Comparison of ENCODE assay signal across 28 mouse cellular contexts in the genomic region with DNA sequence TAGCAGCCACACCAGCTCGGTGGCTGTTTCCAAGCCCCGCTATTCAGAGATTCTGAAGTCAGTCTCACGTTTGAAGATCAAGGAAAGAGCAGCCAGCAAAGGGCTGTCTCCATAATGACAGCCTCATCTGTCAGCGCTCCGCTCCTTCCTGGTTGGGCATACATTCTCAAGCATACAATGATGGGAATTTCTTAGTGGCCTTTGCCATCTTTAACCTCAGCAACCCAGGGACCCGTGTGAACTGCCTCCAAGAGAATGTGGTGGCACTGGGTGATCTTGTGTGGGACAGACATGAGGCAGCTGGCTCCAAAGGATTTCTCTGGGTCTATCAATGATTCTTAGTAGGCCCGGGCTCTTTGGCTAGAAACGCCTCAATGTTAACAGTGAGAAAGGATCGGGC. TPM values are rescaled to one million over a fixed set of nuclear protein-coding genes. Genes with fewer than 3 reads are reported as not detected.
DNase-seq lines count a peak whose midpoint lies in the region; ATAC-seq and TF ChIP-seq lines count a peak whose summit lies in the region.
"Had no signal": no experiment of that assay in that cellular context is flagged by ENCODE, and none has a peak within 500 bp of the region (broad histone marks: within the 10 kb centered on the region; RNA-seq: fewer than 3 reads in every experiment).

No protein-coding gene starts in this region.

- H3K9ac ChIP-seq in midbrain, embryonic 14.5 days (replicated peaks; ENCODE audit: low read length): no peak overlapping the region
- no peak overlapping the region for H3K9ac ChIP-seq in midbrain, embryonic 16.5 days (ENCODE audit: low read depth, low read length)
- no peak overlapping the region for H3K9ac ChIP-seq in lung, postnatal 0 days (replicated peaks; ENCODE audit: low read depth)
- no peak overlapping the region for H3K9ac ChIP-seq in stomach, postnatal 0 days (ENCODE audit: low read length)
- H3K9ac ChIP-seq: embryonic facial prominence, embryonic 13.5 days; forebrain, embryonic 13.5 days; heart, embryonic 13.5 days; hindbrain, embryonic 13.5 days had no signal

- H3K4me1 ChIP-seq in midbrain, embryonic 14.5 days (ENCODE audit: control insufficient read depth, insufficient read depth, low read length): peaks cover 10% of the 10 kb centered on the region; the same call in 1 of the 2 replicates
- peaks cover 7% of the 10 kb centered on the region for H3K4me1 ChIP-seq in midbrain, embryonic 16.5 days (ENCODE audit: control insufficient read depth, insufficient read depth, low read length)
- 0 out of 2 replicates have a peak, but pooled peaks cover 8% of the 10 kb centered on the region for H3K4me1 ChIP-seq in lung, postnatal 0 days (ENCODE audit: insufficient read depth, low read depth, low read length)
- no peaks in the 10 kb centered on the region for H3K4me1 ChIP-seq in stomach, postnatal 0 days (replicated peaks; ENCODE audit: control insufficient read depth, insufficient read depth)

- H3K27ac ChIP-seq in midbrain, embryonic 14.5 days (replicated peaks; ENCODE audit: low read depth, low read length): no peak overlapping the region
- H3K27ac ChIP-seq in midbrain, embryonic 16.5 days (ENCODE audit: low read length): no peak overlapping the region
- peak overlapping the region; percentile 1; the same call in 1 of the 2 replicates for H3K27ac ChIP-seq in lung, postnatal 0 days (ENCODE audit: low read length)
- H3K27ac ChIP-seq in stomach, postnatal 0 days (replicated peaks): peak overlapping the region; percentile 65
- H3K27ac ChIP-seq: embryonic facial prominence, embryonic 10.5 days; embryonic facial prominence, embryonic 13.5 days; forebrain, embryonic 13.5 days; heart, adult 2 months; heart, embryonic 13.5 days; hindbrain, embryonic 13.5 days had no signal

- H3K36me3 ChIP-seq in midbrain, embryonic 14.5 days (ENCODE audit: control insufficient read depth, insufficient read depth, low read length): no peaks in the 10 kb centered on the region
- H3K36me3 ChIP-seq in midbrain, embryonic 16.5 days (ENCODE audit: control insufficient read depth, insufficient read depth, low read length): no peaks in the 10 kb centered on the region
- no peaks in the 10 kb centered on the region for H3K36me3 ChIP-seq in lung, postnatal 0 days (ENCODE audit: insufficient read depth, low read length)
- H3K36me3 ChIP-seq in stomach, postnatal 0 days (ENCODE audit: control insufficient read depth, insufficient read depth, low read length): no peaks in the 10 kb centered on the region
- H3K36me3 ChIP-seq: embryonic facial prominence, embryonic 10.5 days; heart, embryonic 10.5 days; heart, embryonic 13.5 days; hindbrain, embryonic 13.5 days had no signal

- H3K4me2 ChIP-seq in midbrain, embryonic 14.5 days (ENCODE audit: low read length): no peak overlapping the region
- H3K4me2 ChIP-seq in midbrain, embryonic 16.5 days (ENCODE audit: low read length): no peak overlapping the region
- no peak overlapping the region for H3K4me2 ChIP-seq in lung, postnatal 0 days (replicated peaks; ENCODE audit: low read depth, low read length)
- H3K4me2 ChIP-seq in stomach, postnatal 0 days (replicated peaks; ENCODE audit: low read depth): no peak overlapping the region
- H3K4me2 ChIP-seq: embryonic facial prominence, embryonic 13.5 days; forebrain, embryonic 13.5 days; heart, embryonic 13.5 days; hindbrain, embryonic 13.5 days had no signal

- no peaks in the 10 kb centered on the region for H3K27me3 ChIP-seq in midbrain, embryonic 14.5 days (ENCODE audit: control insufficient read depth, insufficient read depth, low read length)
- H3K27me3 ChIP-seq in midbrain, embryonic 16.5 days (ENCODE audit: control insufficient read depth, insufficient read depth, low read depth, low read length): no peaks in the 10 kb centered on the region
- H3K27me3 ChIP-seq in lung, postnatal 0 days (replicated peaks; ENCODE audit: insufficient read depth, low read length): no peaks in the 10 kb centered on the region
- no peaks in the 10 kb centered on the region for H3K27me3 ChIP-seq in stomach, postnatal 0 days (ENCODE audit: control insufficient read depth, insufficient read depth, low read length)
- H3K27me3 ChIP-seq: embryonic facial prominence, embryonic 13.5 days; forebrain, embryonic 13.5 days; heart, embryonic 13.5 days; hindbrain, embryonic 13.5 days had no signal

- no peak; the same call in 1 of the 2 replicates for TF ChIP-seq EP300 in lung, postnatal 0 days (IDR thresholded peaks at IDR 0.05)
- no peak for TF ChIP-seq EP300 in stomach, postnatal 0 days (optimal IDR thresholded peaks at IDR 0.05)

- H3K9me3 ChIP-seq in midbrain, embryonic 14.5 days (ENCODE audit: control insufficient read depth, low read length): no peaks in the 10 kb centered on the region
- H3K9me3 ChIP-seq in midbrain, embryonic 16.5 days (replicated peaks; ENCODE audit: control insufficient read depth, low read length, poor library complexity, severe bottlenecking): no peaks in the 10 kb centered on the region
- no peaks in the 10 kb centered on the region for H3K9me3 ChIP-seq in lung, postnatal 0 days (ENCODE audit: low read length)
- H3K9me3 ChIP-seq in stomach, postnatal 0 days (ENCODE audit: control insufficient read depth, low read length): no peaks in the 10 kb centered on the region
- H3K9me3 ChIP-seq: embryonic facial prominence, embryonic 10.5 days; embryonic facial prominence, embryonic 13.5 days; forebrain, embryonic 13.5 days; heart, embryonic 10.5 days; heart, embryonic 13.5 days; hindbrain, embryonic 13.5 days had no signal

- WGBS in midbrain, embryonic 14.5 days: 80% methylated on average over 9 of the region's 9 CpGs
- 74% methylated on average over 9 of the region's 9 CpGs for WGBS in midbrain, embryonic 16.5 days
- WGBS in lung, postnatal 0 days: 43% methylated on average over 9 of the region's 9 CpGs
- WGBS in stomach, postnatal 0 days: 71% methylated on average over 9 of the region's 9 CpGs

- DNase-seq in midbrain, embryonic 14.5 days: peak; percentile 9
- peak; percentile 23 for DNase-seq in lung, postnatal 0 days (ENCODE audit: low spot score)
- DNase-seq in lung, postnatal 25 days (ENCODE audit: low spot score): peak; percentile 38
- DNase-seq in stomach, postnatal 0 days (ENCODE audit: low spot score): no peak
- no peak for DNase-seq in retina, postnatal 1 day
- DNase-seq in heart, postnatal 4 days: no peak
- no peak for DNase-seq in right cerebral cortex, postnatal 14 days
- DNase-seq: adrenal gland, adult 2 months; adrenal gland, postnatal 14 days; cerebellum, adult 11-12 months; cerebellum, adult 8-10 months; cerebellum, postnatal 10 days; cerebellum, postnatal 36 days; embryo, embryonic 11 days; gastrocnemius, postnatal 10 days; gastrocnemius, postnatal 36 days; heart, adult 2 months; heart, postnatal 14 days had no signal

- no peak for TF ChIP-seq CTCF in lung, postnatal 0 days (IDR thresholded peaks at IDR 0.05)
- no peak for TF ChIP-seq CTCF in stomach, postnatal 0 days (IDR thresholded peaks at IDR 0.05; ENCODE audit: low read depth)

- no peak overlapping the region for H3K4me3 ChIP-seq in midbrain, embryonic 14.5 days (replicated peaks; ENCODE audit: low read depth, low read length)
- H3K4me3 ChIP-seq in midbrain, embryonic 16.5 days (ENCODE audit: low read depth, low read length): no peak overlapping the region
- H3K4me3 ChIP-seq in lung, postnatal 0 days (ENCODE audit: low read depth, low read length): no peak overlapping the region
- no peak overlapping the region for H3K4me3 ChIP-seq in stomach, postnatal 0 days (ENCODE audit: low read depth, low read length)
- H3K4me3 ChIP-seq: embryonic facial prominence, embryonic 10.5 days; embryonic facial prominence, embryonic 13.5 days; erythroblast, embryonic 14.5 days; forebrain, embryonic 13.5 days; heart, adult 2 months; heart, embryonic 10.5 days; heart, embryonic 13.5 days; hindbrain, embryonic 13.5 days had no signal

- ATAC-seq in midbrain, embryonic 14.5 days (ENCODE audit: low FRiP score, low TSS enrichment): no peak
- ATAC-seq in midbrain, embryonic 16.5 days: no peak
- ATAC-seq in lung, postnatal 0 days: peak; percentile 64
- ATAC-seq in stomach, postnatal 0 days (ENCODE audit: low FRiP score, low TSS enrichment): no peak
- ATAC-seq: CD4-positive, CD25-positive, alpha-beta regulatory T cell, adult 4 months; forebrain, embryonic 13.5 days; forebrain, embryonic 16.5 days had no signal

RNA-seq across cellular contexts. Expression of a gene that starts 34.0 kb away (rescaled TPM):
- polyA plus RNA-seq in midbrain, embryonic 14.5 days (2014; fragmentation: Nextera tagmentation; extraction: Ambion mirVana): 23.2 and 31.8 TPM in 2 replicates
- polyA plus RNA-seq in midbrain, embryonic 16.5 days (2015; fragmentation: Nextera tagmentation; extraction: Ambion mirVana): 24.3 and 25.5 TPM in 2 replicates
- polyA plus RNA-seq in lung, postnatal 0 days (2015; fragmentation: Nextera tagmentation; extraction: Ambion mirVana): 45.1 and 45.3 TPM in 2 replicates
- polyA plus RNA-seq in stomach, postnatal 0 days (2015; fragmentation: Nextera tagmentation; extraction: Ambion mirVana): 19.8 and 20.2 TPM in 2 replicates
- total RNA-seq in heart, postnatal 4 days (2021): 10 to 100 TPM; 11.8 to 14.2 TPM

Comparison
In these comparisons a context has a peak if more than half of its experiments do, and no peak if none do; other contexts are left out.
1. DNase-seq: peak in midbrain, embryonic 14.5 days (single experiment), lung, postnatal 0 days (single experiment) and lung, postnatal 25 days (single experiment); none in stomach, postnatal 0 days (single experiment), retina, postnatal 1 day (single experiment), heart, postnatal 4 days (single experiment) and right cerebral cortex, postnatal 14 days (single experiment).
2. H3K27ac ChIP-seq: peak in lung, postnatal 0 days (single experiment) and stomach, postnatal 0 days (single experiment); none in midbrain, embryonic 14.5 days (single experiment) and midbrain, embryonic 16.5 days (single experiment).